ENCODE assay signal across 26 mouse cellular contexts in the genomic region with DNA sequence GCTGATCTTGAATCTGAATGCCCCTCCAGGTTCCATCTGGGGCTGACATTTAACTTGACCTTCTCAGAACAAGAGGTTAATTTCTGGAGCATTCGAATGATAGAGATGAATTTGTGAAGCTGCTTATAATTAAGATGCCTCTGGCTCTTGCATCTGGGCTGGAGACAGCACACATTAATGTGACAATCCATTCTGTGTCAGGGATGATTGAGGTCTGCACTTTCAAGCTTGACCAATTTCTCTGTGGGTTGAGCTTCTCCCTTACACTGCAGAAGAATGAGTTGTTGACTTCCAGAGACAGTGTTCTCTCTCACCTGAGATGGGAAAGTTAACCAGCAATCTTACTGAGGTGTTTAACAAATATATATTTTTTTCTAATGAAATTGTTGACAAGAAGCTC.
"Had no signal": no experiment of that assay in that cellular context is flagged by ENCODE, and none has a peak within 500 bp of the region (broad histone marks: within the 10 kb centered on the region; RNA-seq: fewer than 3 reads in every experiment).

No protein-coding gene starts in this region.

- ATAC-seq: forebrain, postnatal 0 days; hindbrain, embryonic 16.5 days; inflammation-experienced regulatory T-cells, adult 6 months; intestine, embryonic 15.5 days; intestine, postnatal 0 days had no signal

- H3K27ac ChIP-seq: gastrocnemius, adult 2 months; heart, embryonic 10.5 days; hindbrain, embryonic 12.5 days; hindbrain, embryonic 14.5 days; intestine, embryonic 15.5 days; kidney, embryonic 15.5 days; kidney, postnatal 0 days; layer of hippocampus, adult 2 months; left cerebral cortex, adult 2 months; limb, embryonic 13.5 days; limb, embryonic 15.5 days had no signal

- H3K9ac ChIP-seq: forebrain, postnatal 0 days; heart, embryonic 12.5 days; hindbrain, embryonic 12.5 days; hindbrain, embryonic 14.5 days; intestine, embryonic 15.5 days; kidney, embryonic 15.5 days; limb, embryonic 13.5 days; limb, embryonic 15.5 days had no signal

- H3K4me3 ChIP-seq: gastrocnemius, adult 2 months; heart, embryonic 10.5 days; heart, embryonic 12.5 days; hindbrain, embryonic 12.5 days; intestine, embryonic 15.5 days; kidney, embryonic 15.5 days; layer of hippocampus, adult 2 months; left cerebral cortex, adult 2 months; limb, embryonic 13.5 days; limb, embryonic 15.5 days had no signal

- H3K9me3 ChIP-seq: heart, embryonic 10.5 days; heart, embryonic 12.5 days; hindbrain, embryonic 12.5 days; intestine, embryonic 15.5 days; kidney, embryonic 15.5 days; limb, embryonic 13.5 days; limb, embryonic 15.5 days had no signal

- H3K4me1 ChIP-seq: heart, embryonic 10.5 days; heart, embryonic 12.5 days; hindbrain, embryonic 12.5 days; intestine, embryonic 15.5 days; kidney, embryonic 15.5 days; limb, embryonic 13.5 days; limb, embryonic 15.5 days had no signal

- H3K36me3 ChIP-seq: heart, embryonic 10.5 days; heart, embryonic 12.5 days; hindbrain, embryonic 12.5 days; intestine, embryonic 15.5 days; kidney, embryonic 15.5 days; limb, embryonic 13.5 days; limb, embryonic 15.5 days had no signal

- H3K27me3 ChIP-seq: heart, embryonic 12.5 days; hindbrain, embryonic 12.5 days; intestine, embryonic 15.5 days; kidney, embryonic 15.5 days; limb, embryonic 13.5 days; limb, embryonic 15.5 days had no signal

- H3K4me2 ChIP-seq: heart, embryonic 12.5 days; hindbrain, embryonic 12.5 days; hindbrain, embryonic 14.5 days; intestine, embryonic 15.5 days; kidney, embryonic 15.5 days; limb, embryonic 13.5 days; limb, embryonic 15.5 days had no signal

- DNase-seq: forebrain, postnatal 0 days; gastrocnemius, adult 2 months; gastrocnemius, postnatal 10 days; gastrocnemius, postnatal 25 days; heart, adult 18-20 months; heart, postnatal 10 days; heart, postnatal 4 days; kidney, adult 18-20 months; kidney, adult 8-10 months; kidney, postnatal 14 days; kidney, postnatal 4 days; left cerebral cortex, postnatal 4 days had no signal
